Mouse (Mus musculus) embryo, embryonic 11.5 days (tissue): Measurements from ENCODE around the gene Kcnd3.

Experiments used
- DNase-seq: peaks from one replicate; pipeline ENCODE4 v3.0.0-alpha.2; 2012; ENCODE audit warnings: low read depth, low spot score

Gene Kcnd3

DNA sequence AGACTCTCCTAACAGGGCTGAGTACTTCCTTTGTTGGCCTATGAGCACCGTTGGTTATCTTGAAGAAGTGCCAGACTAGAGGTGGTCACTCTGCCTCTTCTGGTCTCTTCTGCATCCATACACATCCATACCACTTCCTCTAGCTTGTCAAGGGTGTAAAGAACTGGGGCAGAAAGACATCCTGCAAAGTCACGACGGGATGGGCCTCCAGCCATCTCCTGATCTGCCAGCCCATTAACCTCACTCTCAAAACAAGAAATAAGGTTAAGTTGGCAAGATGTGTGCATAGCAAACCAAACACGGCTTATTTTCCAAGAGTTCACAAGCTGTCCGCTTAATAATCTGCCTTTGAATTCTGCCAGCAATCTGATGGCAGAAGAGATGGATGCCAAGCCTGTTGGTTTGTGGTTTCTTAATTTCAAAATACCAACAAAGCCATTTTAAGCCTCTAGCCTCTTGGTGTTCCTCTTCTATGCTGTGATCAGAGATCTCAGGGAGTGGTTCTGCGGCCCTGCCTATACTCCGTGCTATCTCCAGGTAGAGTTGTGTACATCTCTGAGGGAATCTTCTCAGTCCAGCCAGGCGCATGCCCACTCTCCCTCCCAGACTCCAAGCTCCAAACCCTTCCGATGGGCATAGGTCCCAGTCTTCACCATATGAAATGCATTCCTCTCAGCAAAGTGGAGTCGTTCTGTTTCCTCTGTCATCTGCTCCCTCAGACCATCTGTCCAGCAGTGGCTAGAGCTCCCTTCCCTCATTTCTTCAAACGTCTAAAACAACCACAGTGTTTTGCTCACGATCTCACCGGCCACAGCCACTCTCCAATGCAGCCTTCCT is 201.6 kb downstream of the Kcnd3 start:
- no peak for DNase-seq

- DNase-seq: no peak
Measured at GRCm38 (mm10) chr3:105655031-105655585, 203.0 kb downstream of the Kcnd3 start.

GRCm38 (mm10) chr3:105660530-105660929 is 208.4 kb downstream of the Kcnd3 start:
- DNase-seq: no peak

- DNase-seq: no peak
Measured at GRCm38 (mm10) chr3:105663043-105663442, 210.9 kb downstream of the Kcnd3 start.

GRCm38 (mm10) chr3:105665105-105665765 is 213.1 kb downstream of the Kcnd3 start:
- DNase-seq: no peak

DNA sequence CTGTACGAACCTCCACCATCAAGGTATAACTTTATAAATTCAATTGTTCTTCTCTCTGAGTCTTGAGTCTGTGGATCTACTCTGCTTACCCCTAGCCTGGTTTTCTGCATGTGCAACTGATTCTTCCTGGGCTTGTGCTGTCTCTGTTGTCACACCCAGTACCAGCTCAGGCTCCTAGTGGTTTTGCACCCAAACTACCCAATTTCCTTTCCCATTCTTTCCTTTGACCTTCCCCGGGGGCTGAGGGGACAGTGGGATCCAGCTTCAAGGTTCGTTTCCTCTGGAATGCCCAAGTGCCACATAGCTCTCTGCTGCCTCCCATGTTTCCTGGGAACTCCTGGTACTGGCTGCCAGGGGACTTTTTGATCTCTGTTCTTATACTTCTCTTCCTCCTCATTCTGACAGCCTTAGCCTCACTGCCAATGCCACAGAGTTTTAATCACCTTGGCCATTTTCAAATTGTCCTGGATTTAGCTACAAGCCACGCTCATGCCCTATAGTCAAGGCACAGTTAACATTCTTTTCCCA is 214.9 kb downstream of the Kcnd3 start:
- no peak for DNase-seq

- DNase-seq: no peak
Measured at GRCm38 (mm10) chr3:105668161-105668560, 216.0 kb downstream of the Kcnd3 start.

GRCm38 (mm10) chr3:105669776-105670175 is 217.6 kb downstream of the Kcnd3 start:
- DNase-seq: no peak

DNA sequence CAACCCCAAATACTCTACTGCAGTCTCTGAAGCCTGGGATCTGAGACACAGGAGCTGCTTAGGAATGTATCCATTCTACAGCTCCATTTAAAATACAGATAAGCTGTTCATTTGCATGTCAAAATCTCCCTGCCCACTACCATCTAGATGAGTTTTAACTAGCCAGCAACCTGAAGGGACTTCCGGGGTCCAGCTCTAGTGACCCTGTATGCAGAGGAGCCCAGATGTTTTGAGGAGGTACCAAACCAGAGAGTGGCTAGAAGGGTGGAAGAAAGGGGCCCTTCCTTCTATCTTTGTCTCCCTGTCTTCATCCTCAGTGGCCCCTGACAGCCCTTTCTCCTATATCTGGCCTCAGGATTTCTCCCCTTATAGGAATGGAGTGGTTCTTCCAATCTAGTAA is 218.7 kb downstream of the Kcnd3 start:
- DNase-seq: no peak

DNA sequence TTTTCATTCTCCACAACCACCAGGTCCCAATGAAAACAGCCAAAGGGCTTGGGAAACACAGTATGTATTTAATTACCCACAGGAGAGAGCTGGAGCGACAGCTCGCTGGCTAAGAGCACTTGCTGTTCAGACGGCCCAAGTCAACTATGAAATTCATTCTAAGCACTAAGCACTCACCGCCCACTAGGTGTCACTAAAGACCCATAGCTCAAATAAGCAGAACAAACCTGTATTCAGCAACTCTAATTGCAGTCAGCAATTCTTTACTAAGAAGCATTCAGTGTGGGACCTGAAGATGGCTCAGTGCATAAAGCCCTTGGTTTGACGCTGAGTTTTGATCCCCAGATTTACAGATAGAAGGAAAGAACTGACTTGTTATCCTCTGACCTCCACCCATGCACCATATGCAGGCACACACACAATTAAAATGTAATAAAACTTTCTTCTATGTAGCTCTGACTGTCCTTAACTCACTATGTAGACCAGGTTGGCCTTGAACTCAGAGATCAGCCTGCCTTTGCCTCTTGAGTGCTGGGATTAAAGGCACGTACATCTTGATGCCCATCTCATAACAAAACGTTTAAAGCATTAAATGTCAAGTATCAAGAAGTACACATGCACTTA is 222.6 kb downstream of the Kcnd3 start:
- peak; percentile 71 for DNase-seq

GRCm38 (mm10) chr3:105675932-105676331 is 223.8 kb downstream of the Kcnd3 start:
- no peak for DNase-seq

GRCm38 (mm10) chr3:105680346-105680745 is 228.2 kb downstream of the Kcnd3 start:
- no peak for DNase-seq

DNA sequence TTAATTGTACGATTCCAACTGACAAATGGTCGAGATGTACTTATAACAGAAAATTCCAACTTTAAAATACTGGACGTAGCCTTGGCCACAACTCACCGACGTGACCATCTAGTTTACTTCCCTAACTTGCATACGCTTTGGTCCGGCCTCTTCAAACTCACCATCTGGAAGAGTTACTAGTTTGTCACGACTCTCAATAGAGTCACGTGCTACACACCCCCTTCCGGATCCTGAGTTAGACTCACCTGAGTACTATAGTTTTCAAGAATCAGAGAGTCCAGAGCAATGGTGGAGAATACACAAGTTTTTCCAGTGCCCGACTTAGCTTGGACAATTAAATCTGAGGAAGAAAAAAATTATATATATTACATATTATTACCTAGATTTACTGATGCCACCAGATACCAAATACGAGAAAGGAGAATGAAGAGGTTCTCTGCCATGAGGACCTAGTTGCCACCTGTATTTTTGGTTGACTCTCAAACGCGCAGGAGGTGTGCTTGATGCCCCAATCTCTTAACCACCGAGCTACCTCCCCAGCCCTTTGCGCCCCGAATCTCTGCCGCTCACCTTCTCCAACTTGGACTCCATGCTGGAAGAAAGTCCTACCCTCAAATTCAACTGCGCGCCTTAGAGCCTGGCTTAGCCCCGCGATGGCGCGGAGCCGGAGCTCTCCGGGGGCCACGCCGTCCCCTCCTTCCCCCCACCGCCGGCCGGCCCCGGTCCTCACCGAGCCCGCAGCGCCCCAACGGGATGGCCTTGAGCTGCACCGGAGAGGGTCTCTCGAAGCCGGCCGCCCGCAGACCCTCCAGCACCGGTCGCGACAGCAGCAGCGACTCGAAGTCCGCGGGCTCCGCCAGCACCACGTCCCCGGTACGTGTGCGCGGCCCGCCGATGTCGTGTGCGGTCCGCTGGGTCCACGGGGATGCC is 234.5 kb downstream of the Kcnd3 start:
- no peak for DNase-seq

- peak; percentile 97 for DNase-seq
Measured at GRCm38 (mm10) chr3:105687324-105688060, 235.4 kb downstream of the Kcnd3 start, which contains the start of gene Ddx20. Gene Ddx20, minus strand, starts transcription at chr3:105687574.

GRCm38 (mm10) chr3:105688536-105688935 is 236.4 kb downstream of the Kcnd3 start:
- DNase-seq: no peak

GRCm38 (mm10) chr3:105693327-105694080 is 241.4 kb downstream of the Kcnd3 start:
- no peak for DNase-seq

- DNase-seq: no peak
Measured at GRCm38 (mm10) chr3:105695476-105696386, 243.6 kb downstream of the Kcnd3 start.

GRCm38 (mm10) chr3:105696387-105697147 is 244.4 kb downstream of the Kcnd3 start:
- DNase-seq: no peak
